Mouse (Mus musculus): ENCODE data around the gene Pyroxd2.
"Not testable (repeated sequence)": the region's sequence is repeated elsewhere in the genome, so short reads cannot be mapped to it uniquely, and the experiment has no call there.

Pyroxd2 gene

GRCm38 (mm10) chr19:42690256-42690655, 62.3 kb downstream of the Pyroxd2 start:
- DNase-seq (ENCODE audit: low spot score in 2 of 2), result no peak

GRCm38 (mm10) chr19:42689786-42690185, 62.8 kb downstream of the Pyroxd2 start:
- DNase-seq (ENCODE audit: low spot score in 2 of 2), result no peak

DNA sequence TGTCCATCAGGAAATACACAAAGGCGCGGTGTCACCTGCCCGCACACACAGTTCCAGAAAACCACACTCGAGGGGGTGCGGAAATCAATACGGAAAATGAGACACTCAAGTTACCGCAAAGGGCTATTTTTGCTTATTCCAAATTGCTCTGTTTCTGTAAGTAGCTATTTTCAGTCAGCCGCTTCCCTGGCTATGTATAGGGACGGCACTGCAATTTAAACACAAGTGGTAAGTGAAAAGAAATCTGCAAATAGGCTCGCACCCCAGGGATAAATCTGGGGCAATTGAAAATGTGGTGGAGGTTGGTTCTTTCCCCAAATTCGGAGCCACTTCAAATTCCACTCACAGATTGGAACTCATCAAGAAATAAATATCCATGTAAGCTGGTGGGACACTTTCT, 63.3 kb downstream of the Pyroxd2 start:
- DNase-seq (ENCODE audit: low spot score in 2 of 2), result no peak

GRCm38 (mm10) chr19:42682776-42683175, 69.8 kb downstream of the Pyroxd2 start:
- not testable (repeated sequence) for DNase-seq (ENCODE audit: low spot score in 2 of 2)

- no peak for DNase-seq (ENCODE audit: low spot score in 2 of 2)
Observed at GRCm38 (mm10) chr19:42678191-42678590, 74.4 kb downstream of the Pyroxd2 start.

DNA sequence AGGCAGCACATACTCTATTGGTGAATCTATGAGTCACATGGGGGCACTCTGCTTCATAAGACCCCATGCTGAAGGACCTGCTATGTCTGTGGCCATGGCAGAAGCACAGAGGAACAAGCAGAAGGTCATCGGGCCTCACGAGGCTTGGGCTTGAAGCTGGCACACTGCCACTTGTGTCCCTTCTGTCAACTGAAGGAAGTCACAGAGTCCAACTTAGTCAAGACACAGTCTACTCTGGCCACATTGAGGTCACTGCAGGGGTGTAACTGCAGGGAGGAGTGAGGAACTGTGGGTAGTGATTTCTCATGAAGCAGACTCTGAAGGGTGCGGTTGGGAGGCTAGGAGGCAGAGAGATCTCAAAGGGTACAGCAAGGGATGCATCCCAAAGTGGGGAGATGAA, 75.1 kb downstream of the Pyroxd2 start:
- DNase-seq (ENCODE audit: low spot score in 2 of 2), result no peak

- no peak for DNase-seq (ENCODE audit: low spot score in 2 of 2)
Observed at GRCm38 (mm10) chr19:42676931-42677330, 75.6 kb downstream of the Pyroxd2 start.
